Mouse (Mus musculus) liver, embryonic 14.5 days (tissue): Measurements from ENCODE around the gene Ssxa1.

Experiments used
- CTCF ChIP-seq: IDR thresholded peaks from 2 replicates; pipeline ENCODE4 v1.5.1; 2016; ENCODE audit warnings: antibody characterized with exemption, low read depth, control low read depth
- EP300 ChIP-seq: IDR thresholded peaks from 2 replicates; pipeline ENCODE4 v1.6.1; 2016; ENCODE audit warnings: antibody characterized with exemption, low read depth

- no peak for TF ChIP-seq CTCF
- TF ChIP-seq EP300: no peak
Observed at GRCm38 (mm10) chrX:21088983-21089866, 26.4 kb upstream of the Ssxa1 start, which contains the start of gene Zfp300.
